Mouse (Mus musculus) liver, postnatal 0 days (tissue): ENCODE measurements around the gene Atp6v1b1. TPM values are rescaled to one million over a fixed set of nuclear protein-coding genes. Genes with fewer than 3 reads are reported as not detected.
A peak's percentile ranks its signal among the peaks of the same experiment; 100 is the strongest.

ENCODE experiments used
- ATAC-seq: fragments of 200-750 bp; cut with Nextera tagmentation; 2 replicates; pipeline ENCODE4 v1.8.0; 2017; ENCODE audit warnings: mild to moderate bottlenecking, moderate library complexity
- DNase-seq: peaks from one replicate; pipeline ENCODE4 v3.0.0-alpha.2; 2016
- H3K27ac ChIP-seq: fragments of 300-500 bp; sonication (generic); 2 replicates; pipeline ENCODE4 v1.5.1; 2014; ENCODE audit warnings: antibody characterized with exemption, moderate library complexity, mild to moderate bottlenecking, low read depth
- H3K27me3 ChIP-seq: fragments of 300-500 bp; sonication (generic); 2 replicates; pipeline ENCODE4 v1.6.1; 2014; ENCODE audit warnings: low read length, control low read depth, mixed read lengths; ENCODE audit not compliant: insufficient read depth
- H3K36me3 ChIP-seq: fragments of 300-500 bp; sonication (generic); replicated peaks from 2 replicates; pipeline ENCODE4 v1.6.1; 2014; ENCODE audit warnings: mild to moderate bottlenecking, control low read depth, low read length, moderate library complexity, mixed read lengths; ENCODE audit not compliant: insufficient read depth
- H3K4me1 ChIP-seq: fragments of 300-500 bp; sonication (generic); 2 replicates; pipeline ENCODE4 v1.6.1; 2014; ENCODE audit warnings: antibody characterized with exemption, mild to moderate bottlenecking, control low read depth; ENCODE audit not compliant: insufficient read depth
- H3K4me2 ChIP-seq: fragments of 300-500 bp; sonication (generic); 2 replicates; pipeline ENCODE4 v1.6.1; 2014; ENCODE audit warnings: low read depth, mild to moderate bottlenecking, low read length, moderate library complexity, mixed read lengths
- H3K4me3 ChIP-seq: fragments of 300-500 bp; sonication (generic); 2 replicates; pipeline ENCODE4 v1.5.1; 2014; ENCODE audit warnings: low read depth, low read length
- H3K9ac ChIP-seq: fragments of 300-500 bp; sonication (generic); replicated peaks from 2 replicates; pipeline ENCODE4 v1.6.1; 2014; ENCODE audit warnings: mild to moderate bottlenecking, moderate library complexity
- H3K9me3 ChIP-seq: fragments of 300-500 bp; sonication (generic); 2 replicates; pipeline ENCODE4 v1.6.1; 2016; ENCODE audit warnings: mild to moderate bottlenecking, control low read depth, low read length, mixed read lengths
- CTCF ChIP-seq: sonication (generic); IDR thresholded peaks from 2 replicates; pipeline ENCODE4 v1.5.1; 2016; ENCODE audit warnings: antibody characterized with exemption, low read depth
- EP300 ChIP-seq: IDR thresholded peaks from 2 replicates; pipeline ENCODE4 v1.6.1; 2016; ENCODE audit warnings: antibody characterized with exemption, low read depth, mild to moderate bottlenecking
- WGBS: fragments of 180-500 bp; shearing (Covaris S2); extraction: QIAGEN DNeasy Blood & Tissue Kit; methylation state at CpG from one replicate; pipeline ENCODE4 v1.1.7; 2014; ENCODE audit not compliant: insufficient replicate concordance; 5-methylcytosine and 5-hydroxymethylcytosine counted together
- polyA plus RNA-seq: library from polyadenylated mRNA; unstranded; fragments of >200 nt; fragmentation: Nextera tagmentation; extraction: Ambion mirVana; gene quantifications from 2 replicates; pipeline ENCODE4 v1.2.1, GENCODE M21; 2015

Atp6v1b1 gene
- polyA plus RNA-seq, 1 experiment from 2014 or later: not detected

DNA sequence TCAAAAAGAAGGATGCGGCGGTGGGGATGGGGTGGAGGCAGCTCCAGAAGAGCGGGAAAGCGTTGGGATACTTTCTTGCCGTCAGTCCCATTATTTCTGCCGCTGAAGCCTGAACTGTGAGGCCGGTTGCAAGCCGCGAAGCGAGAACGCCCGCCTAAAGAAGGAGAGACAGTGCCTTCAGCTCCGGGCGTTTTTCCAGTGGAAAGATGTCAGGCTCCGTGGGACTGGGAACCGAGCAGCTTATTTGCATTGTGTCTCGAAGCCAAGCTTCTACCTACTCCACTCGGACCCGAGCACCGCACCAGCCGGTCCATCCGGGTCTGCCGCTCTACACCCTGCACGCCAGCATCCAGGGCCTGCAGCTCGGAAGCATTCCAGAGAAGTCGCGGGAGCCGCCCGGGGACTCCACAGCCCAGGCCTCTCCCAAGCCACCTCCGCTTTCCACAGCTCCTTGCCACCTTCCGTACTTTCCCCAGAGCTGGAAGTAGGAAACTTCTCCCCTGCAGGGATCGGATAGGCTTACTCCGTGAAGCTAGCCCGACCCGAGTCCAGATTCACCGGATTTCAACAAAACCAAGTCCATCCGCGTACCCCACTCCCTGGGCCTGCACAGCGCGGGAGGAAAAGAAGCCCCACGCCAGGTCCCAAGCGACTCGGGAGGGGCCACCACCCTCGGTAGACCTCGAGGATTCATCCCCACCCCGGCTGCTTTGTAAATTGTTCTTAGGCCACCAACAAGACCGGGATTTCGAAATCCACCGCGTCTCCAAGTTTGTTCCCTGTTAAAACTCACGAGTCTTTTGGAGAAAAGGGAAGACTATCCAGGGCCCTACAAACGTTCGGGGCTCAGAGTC, 40.4 kb upstream of the Atp6v1b1 start:
- 1% methylated on average over 53 of the region's 53 CpGs for WGBS
- no peak for ATAC-seq
- no peaks in the 10 kb centered on the region for H3K36me3 ChIP-seq
- no peaks in the 10 kb centered on the region for H3K9me3 ChIP-seq
- H3K27me3 ChIP-seq: peaks cover 89% of the 10 kb centered on the region
- 0 out of 2 replicates have a peak overlapping the region, but pooled peaks have one; percentile 5 for H3K4me3 ChIP-seq
- no peak overlapping the region for H3K27ac ChIP-seq
- no peak for TF ChIP-seq CTCF
- TF ChIP-seq EP300: no peak
- no peak for DNase-seq
- no peak overlapping the region for H3K4me2 ChIP-seq
- no peak overlapping the region for H3K9ac ChIP-seq
- H3K4me1 ChIP-seq: peaks cover 2% of the 10 kb centered on the region; the same call in 1 of the 2 replicates

DNA sequence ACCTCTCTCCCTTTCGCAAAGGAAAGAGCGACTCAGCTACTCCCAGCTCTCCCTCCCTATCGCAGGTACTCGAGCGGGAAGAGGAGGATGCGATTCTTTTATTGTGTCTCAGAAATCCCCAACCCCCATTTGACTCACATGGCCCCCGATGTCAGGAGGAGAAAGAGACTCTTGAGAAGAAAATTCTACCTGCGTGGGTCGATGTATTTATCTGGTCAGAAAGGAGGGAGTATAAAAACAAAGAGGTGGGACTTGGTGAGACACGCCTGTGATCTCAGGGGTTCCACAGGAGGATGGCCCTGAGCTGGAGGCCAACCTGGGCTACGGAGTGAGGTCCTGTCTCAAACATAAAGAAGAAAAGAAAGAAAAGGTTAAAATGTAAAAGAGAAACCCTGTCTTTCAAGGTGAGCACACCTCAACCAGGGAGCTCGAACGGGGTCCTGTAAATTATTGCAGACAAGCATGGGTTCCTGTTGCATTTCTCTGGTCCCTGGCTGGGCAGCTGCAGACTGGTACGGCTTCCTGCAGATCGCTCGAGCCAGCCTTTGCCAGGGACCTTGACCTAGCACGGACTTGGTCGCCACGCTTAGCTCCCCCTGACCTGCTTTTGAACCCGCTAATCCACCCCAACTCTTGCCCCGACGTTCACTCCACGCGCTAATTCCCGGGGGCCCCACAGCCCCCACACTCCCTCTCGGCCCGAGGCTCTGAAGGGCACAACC, 39.6 kb upstream of the Atp6v1b1 start:
- peaks cover 2% of the 10 kb centered on the region; the same call in 1 of the 2 replicates for H3K4me1 ChIP-seq
- H3K9ac ChIP-seq: no peak overlapping the region
- no peaks in the 10 kb centered on the region for H3K9me3 ChIP-seq
- H3K4me3 ChIP-seq: no peak overlapping the region
- no peaks in the 10 kb centered on the region for H3K36me3 ChIP-seq
- H3K4me2 ChIP-seq: no peak overlapping the region
- no peak overlapping the region for H3K27ac ChIP-seq
- DNase-seq: no peak
- 2% methylated on average over 27 of the region's 27 CpGs for WGBS
- no peak for ATAC-seq
- TF ChIP-seq CTCF: no peak
- TF ChIP-seq EP300: no peak
- peaks cover 90% of the 10 kb centered on the region for H3K27me3 ChIP-seq

DNA sequence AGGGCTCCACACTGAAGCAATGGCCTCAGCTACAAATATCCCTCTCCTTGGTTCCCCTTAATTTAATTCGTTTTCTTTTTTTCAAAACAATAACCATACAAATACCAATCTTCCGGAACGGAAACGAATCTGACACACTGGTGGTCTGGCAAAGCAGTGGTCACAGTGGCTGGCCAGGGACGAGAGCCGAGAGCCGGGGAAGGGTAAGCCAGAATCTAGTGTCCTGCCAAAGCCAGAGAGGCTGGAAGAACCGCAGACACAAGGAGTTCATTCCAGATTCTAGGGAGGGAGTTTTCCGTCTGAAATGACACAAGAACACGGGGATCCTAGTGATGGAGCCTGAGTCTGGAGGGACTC, 39.1 kb upstream of the Atp6v1b1 start:
- Histone ChIP-seq H3K9ac (no peak overlapping the region), H3K4me1 (peaks cover 2% of the 10 kb centered on the region; the same call in 1 of the 2 replicates), H3K4me2 (no peak overlapping the region), H3K9me3 (no peaks in the 10 kb centered on the region), H3K27ac (no peak overlapping the region), H3K27me3 (peaks cover 90% of the 10 kb centered on the region), H3K4me3 (no peak overlapping the region), H3K36me3 (no peaks in the 10 kb centered on the region)
- DNase-seq (no peak), ATAC-seq (no peak)
- 2% methylated on average over 10 of the region's 10 CpGs for WGBS
- TF ChIP-seq EP300: no peak

DNA sequence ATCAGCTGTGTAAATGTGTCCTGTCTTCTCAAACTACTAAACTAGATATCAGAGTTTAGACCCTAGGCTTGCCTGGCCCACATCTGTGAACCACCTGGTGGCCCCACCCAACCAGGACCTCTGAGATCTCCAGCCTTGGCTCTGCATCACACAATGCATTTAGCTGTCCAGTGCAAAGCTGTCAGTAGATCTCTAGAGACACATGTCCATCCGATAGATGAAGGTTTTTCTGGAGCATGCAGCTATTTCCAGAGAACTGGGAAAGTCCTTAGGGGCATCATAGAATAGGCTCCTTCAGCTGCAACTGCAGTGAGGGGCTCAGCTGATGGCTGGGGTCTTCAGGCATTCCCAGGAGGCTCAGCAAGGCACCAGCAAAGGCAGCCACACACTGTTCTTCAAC, 38.5 kb upstream of the Atp6v1b1 start:
- Histone ChIP-seq H3K27ac (no peak overlapping the region), H3K4me2 (no peak overlapping the region), H3K9ac (no peak overlapping the region), H3K36me3 (no peaks in the 10 kb centered on the region), H3K4me3 (no peak overlapping the region), H3K27me3 (peaks cover 90% of the 10 kb centered on the region), H3K4me1 (peaks cover 2% of the 10 kb centered on the region; the same call in 1 of the 2 replicates), H3K9me3 (no peaks in the 10 kb centered on the region)
- 14% methylated on average over 1 of the region's 1 CpGs for WGBS
- ATAC-seq (no peak), DNase-seq (no peak)
- no peak for TF ChIP-seq CTCF
- TF ChIP-seq EP300: no peak

DNA sequence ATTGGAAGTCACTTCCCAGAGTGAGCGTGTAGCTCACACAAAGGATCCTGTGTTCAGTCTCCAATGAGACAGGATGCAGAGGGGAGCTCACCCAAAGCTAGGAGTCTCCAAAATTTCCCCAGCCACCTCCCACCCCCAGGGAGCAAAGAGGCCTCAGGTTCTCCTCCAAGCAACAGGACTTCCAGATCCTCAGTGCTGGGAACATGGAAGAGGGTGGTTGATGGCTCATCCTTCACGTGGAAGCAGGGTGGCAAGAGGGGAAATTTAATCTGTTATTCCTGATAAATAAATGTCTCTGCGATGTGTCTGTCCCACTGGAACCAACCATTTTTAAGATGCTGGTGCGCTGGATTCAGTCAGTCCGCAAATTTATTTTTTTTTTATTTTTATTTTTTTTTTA, 38.1 kb upstream of the Atp6v1b1 start:
- peaks cover 90% of the 10 kb centered on the region for H3K27me3 ChIP-seq
- H3K27ac ChIP-seq: no peak overlapping the region
- no peak overlapping the region for H3K4me3 ChIP-seq
- no peak overlapping the region for H3K9ac ChIP-seq
- ATAC-seq (no peak), DNase-seq (no peak)
- H3K9me3 ChIP-seq: no peaks in the 10 kb centered on the region
- peaks cover 2% of the 10 kb centered on the region; the same call in 1 of the 2 replicates for H3K4me1 ChIP-seq
- TF ChIP-seq CTCF: no peak
- TF ChIP-seq EP300: no peak
- H3K36me3 ChIP-seq: no peaks in the 10 kb centered on the region
- H3K4me2 ChIP-seq: no peak overlapping the region
- 22% methylated on average over 5 of the region's 5 CpGs for WGBS

DNA sequence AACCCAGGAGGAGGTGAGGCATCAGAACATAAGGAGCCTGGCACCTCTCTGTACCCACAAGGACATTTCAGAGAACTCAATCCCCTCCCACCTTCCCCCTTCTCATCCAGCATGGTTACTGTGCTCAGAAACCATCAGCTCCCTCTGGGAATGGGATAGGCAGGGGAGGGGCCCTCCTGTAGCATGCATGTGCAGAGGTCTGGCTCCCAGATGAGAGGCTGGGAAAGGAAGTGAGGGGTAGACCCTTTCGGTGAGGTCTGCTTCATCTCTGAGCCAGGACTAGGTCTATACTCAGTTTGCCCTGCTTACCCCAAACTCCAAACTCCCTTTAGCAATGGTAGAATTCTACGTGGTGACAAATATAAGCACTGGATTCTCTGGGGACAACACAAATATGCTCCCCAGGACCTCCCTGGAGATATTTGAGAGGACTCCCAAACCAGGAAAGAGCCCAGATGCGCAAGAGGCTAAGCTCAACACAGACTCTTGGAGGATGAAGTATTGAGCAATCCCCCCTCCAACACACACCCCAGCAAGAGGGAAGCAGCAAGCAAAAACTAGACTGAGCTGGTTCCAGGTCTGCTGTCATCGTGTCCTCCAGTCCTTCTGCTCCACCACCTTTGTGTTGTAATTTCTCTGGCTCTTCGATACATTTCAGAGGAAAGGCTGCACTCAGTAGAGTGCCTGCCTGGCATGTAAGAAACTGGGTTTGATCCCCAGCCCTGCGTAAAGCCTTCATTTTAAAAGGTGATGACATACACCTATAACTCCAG, 34.9 kb upstream of the Atp6v1b1 start:
- ATAC-seq: no peak
- H3K9me3 ChIP-seq: no peaks in the 10 kb centered on the region
- no peak overlapping the region for H3K4me2 ChIP-seq
- H3K4me3 ChIP-seq: no peak overlapping the region
- peaks cover 9% of the 10 kb centered on the region for H3K4me1 ChIP-seq
- H3K27ac ChIP-seq: no peak overlapping the region
- peaks cover 98% of the 10 kb centered on the region for H3K27me3 ChIP-seq
- H3K36me3 ChIP-seq: no peaks in the 10 kb centered on the region
- WGBS: 13% methylated on average over 6 of the region's 6 CpGs
- DNase-seq: no peak
- H3K9ac ChIP-seq: no peak overlapping the region
- TF ChIP-seq EP300 (no peak), CTCF (no peak)
